Mouse (Mus musculus) MN1 (cell line): ENCODE data around the gene Dand5.

Experiments
- DNase-seq: peaks from one replicate; pipeline ENCODE4 v3.0.0-alpha.2; 2016; ENCODE audit warnings: low spot score

The Dand5 gene

GRCm38 (mm10) chr8:84770100-84770953 is 52.3 kb downstream of the Dand5 start:
- DNase-seq, result no peak

- DNase-seq, result no peak
Observed at GRCm38 (mm10) chr8:84769324-84769723, 53.3 kb downstream of the Dand5 start.

- no peak for DNase-seq
Observed at GRCm38 (mm10) chr8:84768343-84769095, 54.1 kb downstream of the Dand5 start.

GRCm38 (mm10) chr8:84767221-84767620 is 55.4 kb downstream of the Dand5 start:
- DNase-seq, result no peak

GRCm38 (mm10) chr8:84766422-84766821 is 56.2 kb downstream of the Dand5 start:
- no peak for DNase-seq

- no peak for DNase-seq
Observed at GRCm38 (mm10) chr8:84765629-84766028, 57.0 kb downstream of the Dand5 start.
